Mouse (Mus musculus): ENCODE measurements at regions not wholly inside any gene's neighbourhood (a gene's known extent, or its start where the extent isn't known, plus 50 kb on each side); places are given as distances from the start of the nearest gene placed in this dataset.
A peak's percentile ranks its signal among the peaks of the same experiment; 100 is the strongest.
"Not testable (repeated sequence)": the region's sequence is repeated elsewhere in the genome, so short reads cannot be mapped to it uniquely, and the experiment has no call there.

DNA sequence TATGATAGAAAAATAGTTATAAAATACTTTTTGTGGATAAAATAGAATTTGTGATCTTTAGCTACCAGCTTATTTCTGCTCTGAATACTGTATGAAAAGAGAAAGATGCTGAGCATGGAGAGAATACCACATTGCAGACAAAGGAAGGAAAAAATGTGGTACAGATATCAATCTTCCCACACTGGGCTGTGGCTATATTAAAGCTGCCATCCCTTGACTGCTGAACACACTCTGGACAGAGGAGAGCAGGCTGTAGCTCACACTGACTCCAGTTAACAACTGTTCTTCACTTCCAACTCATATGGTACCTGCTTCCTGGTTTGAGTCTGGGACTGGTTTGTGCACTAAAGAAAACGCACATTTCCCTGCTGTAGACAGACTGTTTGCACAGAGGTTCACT lies 76.7 kb upstream of the Try4 start:
- no peak for DNase-seq (ENCODE audit: low spot score in 2 of 2)

DNA sequence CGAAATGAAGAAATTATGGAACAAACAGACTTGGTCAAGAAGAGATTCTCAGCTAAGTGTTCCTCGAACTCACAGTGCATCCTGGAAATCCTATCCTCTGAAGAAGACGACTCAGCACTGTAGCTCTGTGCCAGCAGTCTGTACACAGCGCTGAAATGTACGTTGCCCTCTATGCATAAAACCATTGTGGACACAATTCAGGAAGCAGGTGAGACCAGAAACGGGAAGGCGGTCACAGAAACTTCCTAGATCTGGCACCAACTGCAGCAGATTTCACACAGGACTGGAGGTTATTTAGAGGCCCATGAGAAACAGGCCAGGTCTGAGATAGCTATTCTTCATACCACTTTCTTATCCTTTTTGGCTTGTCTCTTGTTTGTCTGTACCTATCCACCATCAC lies 83.7 kb upstream of the Try4 start:
- DNase-seq (ENCODE audit: low spot score in 2 of 2): no peak

DNA sequence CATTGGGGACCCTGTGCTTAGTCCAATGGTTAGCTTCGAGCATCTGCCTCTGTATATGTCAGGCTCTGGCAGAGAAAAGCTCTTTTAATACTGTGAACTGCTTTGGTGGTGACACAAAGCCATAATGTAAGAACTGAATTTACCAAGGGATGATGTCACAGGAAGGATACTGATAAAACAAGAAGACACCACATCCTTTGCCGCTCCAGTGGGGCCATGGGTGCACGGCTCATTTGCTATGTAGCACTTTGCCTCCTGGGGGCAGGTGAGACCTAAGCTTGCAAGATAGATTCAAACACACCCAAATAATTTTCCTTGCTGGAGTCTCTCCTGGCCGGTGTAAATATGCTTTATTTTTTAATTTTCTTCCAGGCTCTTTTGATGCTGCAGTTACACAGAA lies 86.2 kb upstream of the Try4 start:
- no peak for DNase-seq (ENCODE audit: low spot score in 2 of 2)

DNA sequence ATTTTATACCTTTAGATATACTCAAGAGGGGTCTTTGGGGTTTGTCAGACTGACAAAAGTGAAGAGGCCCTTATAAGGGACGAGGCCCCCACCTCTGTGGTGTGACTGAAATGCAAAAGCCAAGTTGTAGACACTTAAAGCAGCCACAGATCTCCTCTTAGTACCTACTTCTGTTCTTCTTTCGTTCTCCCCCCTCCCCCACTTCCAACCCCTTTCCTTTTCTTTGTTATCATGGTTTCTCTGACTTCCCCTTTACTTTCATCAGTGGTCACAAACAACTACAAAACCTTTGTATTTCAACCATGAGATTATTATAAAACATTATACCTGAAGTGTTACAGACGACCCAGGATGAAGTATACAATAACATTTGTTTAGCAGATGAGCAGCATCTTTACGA lies 96.2 kb upstream of the Try4 start:
- DNase-seq (ENCODE audit: low spot score in 2 of 2): no peak

DNA sequence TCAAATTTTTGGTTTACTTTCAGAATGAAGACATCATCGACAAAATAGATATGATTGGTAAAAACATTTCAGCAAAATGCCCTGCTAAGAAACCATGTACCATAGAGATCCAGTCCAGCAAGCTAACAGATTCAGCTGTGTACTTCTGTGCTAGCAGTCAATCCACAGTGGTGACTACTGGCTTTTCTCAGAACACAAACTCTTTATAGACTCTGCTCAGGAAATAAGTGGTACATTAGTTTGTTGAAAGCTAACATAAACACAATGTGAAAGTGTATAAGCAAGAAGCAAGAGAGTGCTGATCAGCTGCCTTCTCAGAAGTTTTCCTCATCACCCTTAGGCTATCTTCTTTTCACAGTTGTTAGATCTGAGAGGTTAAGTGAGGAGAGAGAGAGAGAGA lies 99.2 kb upstream of the Try4 start:
- DNase-seq (ENCODE audit: low spot score in 2 of 2): no peak

DNA sequence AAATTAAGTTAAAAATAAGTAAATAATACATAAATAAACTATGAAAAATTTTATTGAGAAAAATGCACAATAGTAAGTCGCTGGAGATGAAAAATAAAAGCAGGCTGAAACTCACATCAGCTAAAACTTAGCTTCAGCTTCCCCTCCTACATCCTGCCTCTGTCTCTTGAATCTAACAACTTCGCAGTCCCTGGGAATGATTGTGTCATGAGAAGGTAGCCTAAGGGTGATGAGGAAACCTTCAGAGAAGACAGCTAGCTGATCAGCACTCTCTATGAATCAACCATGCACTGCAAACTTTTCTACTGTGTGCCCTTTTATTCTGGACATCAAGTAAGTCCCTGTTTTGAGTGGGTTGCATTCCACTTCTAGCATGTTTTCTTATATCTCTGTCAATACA lies 99.8 kb upstream of the Try4 start:
- no peak for DNase-seq (ENCODE audit: low spot score in 2 of 2)

DNA sequence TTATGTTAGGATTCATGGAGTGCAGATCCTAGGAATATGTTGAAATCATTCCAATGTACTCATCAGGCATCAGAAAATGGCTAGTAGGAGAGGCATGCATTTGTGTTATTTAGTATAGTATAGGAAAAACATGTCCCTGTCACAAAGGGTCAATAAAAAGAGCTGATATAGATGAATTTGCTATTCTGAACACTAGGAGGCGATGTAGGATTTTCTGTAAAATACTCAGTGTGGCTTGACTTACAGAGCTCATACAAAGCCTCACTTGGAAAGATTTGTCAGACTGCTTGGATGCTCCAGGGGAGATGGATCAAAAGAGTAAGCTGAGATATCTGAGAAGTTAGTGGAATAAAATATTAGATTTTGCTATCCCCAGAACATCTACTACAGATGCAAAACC lies 107.6 kb upstream of the Try4 start:
- DNase-seq (ENCODE audit: low spot score in 2 of 2): no peak

DNA sequence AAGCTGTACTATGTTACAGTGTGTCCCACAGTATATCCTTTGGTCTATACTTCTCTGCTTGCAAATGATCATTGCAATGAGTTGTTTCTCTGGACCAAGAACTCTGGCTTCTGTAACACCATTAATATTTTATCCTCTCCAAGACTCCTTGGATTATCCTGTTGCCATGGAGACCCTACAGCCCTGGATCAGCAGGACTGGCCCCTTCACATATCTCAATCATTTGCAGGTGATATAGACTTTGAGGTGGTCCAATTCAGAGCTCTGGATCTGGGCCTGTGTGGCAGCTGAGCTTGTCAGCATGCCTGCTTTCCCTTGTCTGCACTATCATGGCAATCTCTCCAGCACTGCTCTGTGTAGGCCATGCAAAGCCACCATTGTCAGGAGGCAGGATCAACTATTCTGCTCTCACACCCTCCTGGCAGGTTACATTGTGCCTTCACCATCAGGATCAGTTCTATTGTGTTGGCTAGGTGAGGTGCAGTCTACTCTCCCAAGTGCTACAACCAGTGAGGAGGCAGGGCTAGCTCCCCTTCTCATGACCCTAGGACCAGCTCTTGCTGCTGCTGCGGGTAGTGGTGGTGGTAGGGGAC lies 110.2 kb upstream of the Try4 start:
- DNase-seq (ENCODE audit: low spot score in 2 of 2): no peak

DNA sequence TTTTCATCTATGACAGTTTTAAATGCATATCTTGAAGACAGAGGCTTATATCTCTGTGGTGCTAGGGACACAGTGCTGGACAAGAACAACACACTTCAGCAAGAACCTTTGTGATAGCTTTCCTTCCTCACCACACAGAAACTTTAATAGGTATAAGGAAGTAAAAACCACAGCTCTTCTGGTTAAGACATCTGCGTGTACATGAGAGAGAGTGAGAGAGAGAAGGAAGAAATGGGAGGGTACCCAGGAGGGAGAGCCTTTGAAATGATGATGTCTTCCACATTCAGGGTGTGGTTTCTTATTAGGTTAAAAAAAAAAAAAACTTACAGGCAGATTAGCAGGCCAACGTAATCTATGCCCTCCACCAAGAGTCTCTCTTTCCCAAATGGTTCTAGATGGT lies 113.2 kb upstream of the Try4 start:
- DNase-seq (ENCODE audit: low spot score in 2 of 2): no peak

DNA sequence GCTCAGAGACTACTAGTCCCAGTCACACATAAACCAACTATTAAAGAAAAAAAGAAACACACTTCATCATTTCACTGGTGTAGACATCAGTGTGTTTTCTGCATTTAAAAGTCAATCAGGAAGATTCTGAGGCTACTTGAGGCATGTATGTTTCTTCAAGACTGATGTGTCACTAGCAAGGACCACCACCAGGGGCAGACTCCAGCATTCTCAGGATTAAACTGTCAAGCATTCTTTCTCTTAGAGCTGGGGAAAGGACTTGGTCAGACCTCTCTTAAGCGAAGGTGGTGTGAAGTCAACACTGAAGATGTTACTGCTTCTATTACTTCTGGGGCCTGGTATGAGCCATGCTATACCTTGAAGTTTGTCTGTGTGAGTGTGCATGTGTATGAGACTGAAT lies 114.1 kb upstream of the Try4 start:
- no peak for DNase-seq (ENCODE audit: low spot score in 2 of 2)

DNA sequence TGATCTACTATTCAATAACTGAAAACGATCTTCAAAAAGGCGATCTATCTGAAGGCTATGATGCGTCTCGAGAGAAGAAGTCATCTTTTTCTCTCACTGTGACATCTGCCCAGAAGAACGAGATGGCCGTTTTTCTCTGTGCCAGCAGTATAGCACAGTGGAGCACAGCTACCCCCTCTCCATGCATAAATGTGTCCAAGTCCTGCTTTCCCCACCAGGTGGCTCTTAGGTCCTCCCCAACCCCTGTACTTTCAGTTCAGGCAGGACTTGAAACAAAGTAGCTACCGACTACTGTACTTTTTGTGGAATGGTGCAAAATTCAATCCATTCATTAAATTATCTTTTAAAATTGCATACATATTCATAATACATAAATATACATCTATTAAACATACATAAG lies 123.2 kb upstream of the Try4 start:
- no peak for DNase-seq (ENCODE audit: low spot score in 2 of 2)

DNA sequence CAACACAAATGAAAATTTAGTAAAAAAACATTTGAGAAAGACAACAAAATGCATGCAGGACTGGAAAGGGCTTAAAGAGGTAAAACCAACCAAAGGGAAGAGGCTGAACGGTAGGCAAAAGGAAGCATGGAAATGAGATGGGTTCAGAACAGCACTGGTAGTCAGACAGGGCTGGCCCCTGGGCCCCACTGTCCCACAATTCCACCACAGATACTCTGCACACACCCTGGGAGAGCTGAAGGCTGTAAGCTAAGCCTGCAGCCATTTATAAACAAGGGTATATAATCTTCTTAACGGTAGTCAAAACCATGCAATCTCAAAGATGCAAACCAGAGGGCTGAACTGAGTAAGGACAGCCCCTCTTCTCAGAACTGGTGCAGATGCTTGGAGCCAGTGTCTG lies 124.0 kb upstream of the Try4 start:
- DNase-seq (ENCODE audit: low spot score in 2 of 2): no peak

DNA sequence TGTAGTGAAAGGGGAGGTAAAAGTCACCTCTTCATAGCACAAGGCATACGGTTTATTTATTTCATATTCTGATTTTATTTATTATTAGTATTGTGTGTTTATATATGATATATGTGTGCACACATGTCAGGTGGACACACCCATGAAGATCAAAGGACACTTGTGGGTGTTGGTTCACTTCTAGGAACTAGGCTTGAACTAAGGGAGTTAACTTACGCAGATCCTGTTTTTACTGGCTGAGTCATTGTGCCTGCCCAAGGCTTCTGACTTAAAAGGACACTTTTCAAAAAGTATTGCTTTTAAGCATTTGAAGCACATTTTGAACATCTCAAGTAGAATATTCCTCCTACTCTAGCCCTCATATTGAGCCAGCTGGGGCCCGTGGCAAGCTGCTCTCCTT lies 124.9 kb upstream of the Try4 start:
- DNase-seq (ENCODE audit: low spot score in 2 of 2): no peak

DNA sequence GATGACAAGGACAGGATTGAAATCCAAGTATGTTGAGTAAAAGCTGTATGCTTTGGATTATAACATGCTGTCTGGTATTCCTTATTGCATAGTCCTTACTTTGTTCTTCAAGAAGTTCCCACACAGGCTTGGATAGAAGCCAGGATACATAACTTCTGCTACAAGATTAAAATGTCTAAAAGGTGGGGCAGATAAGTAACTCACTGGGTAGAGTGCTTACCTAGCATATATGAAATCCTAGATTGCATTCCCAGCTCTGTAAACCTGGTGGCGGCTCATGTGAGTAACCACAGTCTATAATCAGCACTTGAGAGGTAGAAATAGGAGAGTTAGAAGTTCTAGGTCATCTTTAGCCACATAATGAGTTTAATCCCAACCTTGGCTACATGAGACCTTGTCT lies 126.0 kb upstream of the Try4 start:
- DNase-seq (ENCODE audit: low spot score in 2 of 2): no peak

DNA sequence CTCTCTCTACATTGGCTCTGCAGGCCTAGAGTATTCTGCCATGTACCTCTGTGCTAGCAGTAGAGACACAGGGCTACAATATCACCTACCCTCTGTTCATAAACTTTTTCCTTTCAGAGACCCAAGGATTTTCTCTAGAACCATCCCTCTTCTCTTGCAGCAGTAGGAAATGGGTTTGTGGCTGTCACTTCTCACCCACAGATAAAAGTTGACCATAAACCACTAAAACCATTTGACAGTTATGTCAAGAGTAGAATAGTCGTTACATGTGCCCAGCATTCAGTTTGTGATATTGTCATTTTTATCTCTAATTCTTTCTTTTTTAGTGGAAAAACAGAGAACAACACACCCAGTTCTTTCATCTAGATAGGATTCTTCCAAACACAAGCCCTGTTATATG lies 128.2 kb upstream of the 2210010C04Rik start:
- DNase-seq (ENCODE audit: low spot score in 2 of 2): no peak

DNA sequence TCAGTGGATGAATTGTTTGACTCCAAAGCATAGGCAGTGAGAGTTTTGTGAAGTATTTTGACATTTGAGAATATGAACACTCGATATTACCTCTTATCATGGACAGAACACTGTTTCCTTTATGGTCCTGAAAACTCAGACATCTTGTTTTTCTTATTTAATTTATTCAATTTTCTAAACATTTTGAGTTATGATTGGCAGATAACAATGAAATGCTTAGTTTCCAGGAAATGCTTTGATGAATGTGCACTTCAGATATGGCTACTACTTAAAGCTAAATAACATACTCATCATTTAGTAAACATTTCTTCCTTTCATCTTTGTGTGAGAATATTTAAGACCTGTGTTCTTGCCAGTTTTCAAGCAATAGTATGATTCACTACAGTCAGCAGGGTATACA lies 126.4 kb upstream of the 2210010C04Rik start:
- no peak for DNase-seq (ENCODE audit: low spot score in 2 of 2)

DNA sequence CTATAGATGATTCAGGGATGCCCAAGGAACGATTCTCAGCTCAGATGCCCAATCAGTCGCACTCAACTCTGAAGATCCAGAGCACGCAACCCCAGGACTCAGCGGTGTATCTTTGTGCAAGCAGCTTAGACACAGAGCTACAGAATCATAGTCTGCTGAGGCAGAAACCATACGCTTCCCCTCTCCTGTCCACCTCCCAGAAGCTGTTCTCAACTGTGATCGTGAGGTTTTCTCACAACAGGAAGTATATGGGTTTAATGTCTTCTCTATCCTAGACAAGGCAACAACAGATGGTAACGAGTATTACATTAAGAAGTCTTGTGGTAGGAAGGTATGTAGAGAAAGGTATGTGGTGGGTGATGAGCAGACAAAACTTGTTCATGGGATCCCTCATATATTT lies 116.8 kb upstream of the 2210010C04Rik start:
- DNase-seq (ENCODE audit: low spot score in 2 of 2): no peak

DNA sequence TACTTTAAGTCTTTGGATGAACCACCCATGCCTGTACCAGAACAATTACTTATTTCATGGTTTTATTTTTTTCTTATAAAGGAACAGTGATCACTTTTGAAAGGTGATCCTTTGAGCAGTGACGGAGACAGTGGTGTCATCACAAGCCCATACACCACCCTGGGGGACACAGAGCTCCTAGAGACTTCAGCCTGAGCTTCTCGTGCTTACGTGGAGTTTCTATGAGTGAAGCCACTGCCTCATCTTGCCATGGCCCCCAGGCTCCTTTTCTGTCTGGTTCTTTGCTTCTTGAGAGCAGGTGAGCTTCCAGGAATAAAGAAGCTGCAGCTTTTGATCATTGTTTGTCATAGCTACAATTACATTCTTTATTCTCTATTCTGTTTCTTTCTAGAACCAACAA lies 116.2 kb upstream of the 2210010C04Rik start:
- no peak for DNase-seq (ENCODE audit: low spot score in 2 of 2)

DNA sequence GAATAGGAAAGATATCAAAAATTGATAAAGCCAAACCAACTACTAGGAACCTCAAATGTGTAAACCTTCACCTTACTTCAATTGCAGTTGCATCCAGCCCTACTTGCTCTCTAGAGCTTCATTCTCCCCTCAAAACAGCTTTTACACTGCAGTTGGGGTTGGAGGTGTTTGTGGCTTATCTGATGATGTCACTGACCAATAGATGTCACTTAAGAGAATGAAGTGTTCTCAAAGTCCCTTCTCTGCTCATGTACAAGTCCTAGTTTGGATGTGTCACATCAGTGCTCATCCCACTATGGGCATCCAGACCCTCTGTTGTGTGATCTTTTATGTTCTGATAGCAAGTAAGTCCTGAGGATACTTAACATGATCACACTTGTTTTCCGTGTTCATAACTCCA lies 105.6 kb upstream of the 2210010C04Rik start:
- no peak for DNase-seq (ENCODE audit: low spot score in 2 of 2)

DNA sequence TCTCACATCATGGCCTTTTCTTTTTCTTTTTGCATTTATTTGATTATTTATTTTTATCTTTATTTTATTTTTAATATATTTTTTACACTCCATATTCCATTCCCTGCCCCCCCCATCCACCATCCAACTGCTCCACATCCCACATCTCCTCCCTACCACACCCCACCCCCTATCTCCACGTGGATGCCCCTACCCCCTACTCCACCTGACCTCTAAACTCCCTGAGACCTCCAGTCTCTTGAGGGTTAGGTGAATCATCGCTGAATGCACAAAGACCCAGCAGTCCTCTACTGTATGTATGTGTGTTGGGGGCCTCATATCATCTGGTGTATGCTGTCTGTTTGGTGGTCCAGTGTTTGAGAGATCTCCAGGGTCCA lies 102.1 kb upstream of the 2210010C04Rik start:
- DNase-seq (ENCODE audit: low spot score in 2 of 2): not testable (repeated sequence)

DNA sequence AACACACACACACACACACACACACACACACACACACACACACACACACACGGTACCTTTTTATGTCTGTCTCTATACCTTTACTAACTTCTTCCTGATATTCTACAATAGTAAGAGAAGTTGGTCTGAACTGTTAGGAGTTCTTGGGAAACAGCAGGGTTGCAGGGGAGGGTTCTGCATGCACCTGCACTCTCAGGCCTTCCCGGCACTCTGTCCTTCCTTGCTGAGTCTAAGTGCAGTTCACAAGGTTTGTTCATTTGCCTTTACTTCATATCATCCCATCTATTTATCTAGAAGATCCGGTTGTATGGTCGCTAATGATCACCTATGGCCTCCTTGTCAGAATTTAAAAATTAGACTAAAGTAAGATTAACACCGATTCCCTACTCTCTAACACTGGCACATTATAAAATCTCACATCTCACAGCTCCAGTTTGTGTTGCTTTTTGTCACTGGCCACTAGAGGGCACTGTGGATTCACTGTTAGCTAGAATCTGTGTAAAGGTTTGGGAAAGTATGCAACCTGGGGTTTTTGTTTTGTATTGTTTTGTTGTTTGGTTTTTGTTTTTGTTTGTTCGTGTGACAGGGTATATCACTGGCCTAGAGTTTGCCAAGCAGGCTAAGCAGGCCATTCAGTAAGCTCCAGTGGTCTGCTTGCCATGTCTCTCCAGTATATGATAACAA lies 101.5 kb upstream of the 2210010C04Rik start:
- DNase-seq (ENCODE audit: low spot score in 2 of 2): peak in 1 of 2 experiments; percentile 6

DNA sequence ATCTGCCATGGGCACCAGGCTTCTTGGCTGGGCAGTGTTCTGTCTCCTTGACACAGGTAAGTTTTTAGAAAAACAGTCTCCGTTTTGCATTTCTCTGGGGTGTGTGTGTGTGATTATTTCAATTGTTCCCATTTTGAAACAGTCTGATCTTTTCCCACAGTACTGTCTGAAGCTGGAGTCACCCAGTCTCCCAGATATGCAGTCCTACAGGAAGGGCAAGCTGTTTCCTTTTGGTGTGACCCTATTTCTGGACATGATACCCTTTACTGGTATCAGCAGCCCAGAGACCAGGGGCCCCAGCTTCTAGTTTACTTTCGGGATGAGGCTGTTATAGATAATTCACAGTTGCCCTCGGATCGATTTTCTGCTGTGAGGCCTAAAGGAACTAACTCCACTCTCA lies 99.9 kb upstream of the 2210010C04Rik start:
- no peak for DNase-seq (ENCODE audit: low spot score in 2 of 2)

DNA sequence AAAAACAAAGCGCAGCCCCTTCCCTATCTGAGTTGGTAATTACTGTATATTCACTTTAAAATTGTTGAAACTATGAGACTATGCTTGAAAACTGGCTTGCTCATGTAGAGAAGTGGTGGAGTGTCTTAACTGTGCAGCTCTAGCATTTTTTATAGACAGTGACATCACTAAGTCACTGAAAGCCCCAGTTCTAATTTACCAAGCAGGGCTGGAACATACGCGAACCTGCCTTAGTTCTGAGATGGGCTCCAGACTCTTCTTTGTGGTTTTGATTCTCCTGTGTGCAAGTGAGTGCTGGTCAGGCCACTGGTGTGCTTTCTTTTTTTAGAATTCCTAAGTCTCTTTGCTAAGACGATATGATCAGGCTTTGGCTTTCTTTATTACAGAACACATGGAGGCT lies 94.6 kb upstream of the 2210010C04Rik start:
- no peak for DNase-seq (ENCODE audit: low spot score in 2 of 2)

DNA sequence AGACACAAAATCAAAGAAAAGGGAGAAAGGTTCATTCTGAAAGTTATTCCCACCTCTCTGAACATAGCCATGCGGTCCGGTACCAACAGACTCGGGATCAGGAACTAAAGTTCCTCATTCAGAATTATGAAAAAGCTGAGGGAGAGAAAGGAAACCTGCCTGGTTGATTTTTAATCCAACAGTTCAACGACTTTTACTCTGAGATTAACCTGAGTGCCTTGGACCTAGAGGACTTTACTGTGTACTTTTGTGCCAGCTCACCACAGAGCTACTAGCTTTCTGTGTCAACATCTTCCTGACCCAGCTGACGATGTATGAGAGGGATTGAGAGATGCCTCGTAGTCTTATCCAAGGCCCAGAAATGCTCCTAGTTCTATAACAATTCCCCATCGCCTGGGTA lies 92.5 kb upstream of the 2210010C04Rik start:
- no peak for DNase-seq (ENCODE audit: low spot score in 2 of 2)

All from urinary bladder, adult 18-20 months (tissue).